Mouse (Mus musculus): ENCODE data around the gene Rps7. TPM values are rescaled to one million over a fixed set of nuclear protein-coding genes. Genes with fewer than 3 reads are reported as not detected.
A peak's percentile ranks its signal among the peaks of the same experiment; 100 is the strongest.

Rps7 gene
- polyA plus RNA-seq, 1 experiment from 2014 or later, result 979 TPM

- Histone ChIP-seq H3K27ac (replicated peaks; ENCODE audit: low read depth, low read length) (no peak overlapping the region), H3K36me3 (ENCODE audit: control insufficient read depth, insufficient read depth, low read length) (no peaks in the 10 kb centered on the region)
- WGBS, result 70% methylated on average over 1 of the region's 1 CpGs
Observed at GRCm38 (mm10) chr12:28603494-28603893, 32.3 kb downstream of the Rps7 start.

GRCm38 (mm10) chr12:28602259-28602658 lies 33.5 kb downstream of the Rps7 start:
- WGBS, result 18% methylated on average over 4 of the region's 4 CpGs
- ATAC-seq (ENCODE audit: low read depth) (peak; percentile 72; the same call in 1 of the 2 replicates), DNase-seq (ENCODE audit: low spot score) (peak; percentile 26)

More at GRCm38 (mm10) chr12:28603494-28603893, 32.3 kb downstream of the Rps7 start:
- H3K9me3 ChIP-seq (ENCODE audit: control insufficient read depth, low read length), result no peaks in the 10 kb centered on the region
- DNase-seq (ENCODE audit: low spot score) (no peak), ATAC-seq (ENCODE audit: low read depth) (no peak)
- no peak overlapping the region for H3K4me3 ChIP-seq (ENCODE audit: low read depth, low read length)
- H3K9ac ChIP-seq (ENCODE audit: low read depth, low read length), result no peak overlapping the region
- H3K4me2 ChIP-seq (ENCODE audit: low read depth, low read length), result no peak overlapping the region
- H3K4me1 ChIP-seq (ENCODE audit: control insufficient read depth, insufficient read depth, low read length), result 0 out of 2 replicates have a peak, but pooled peaks cover 3% of the 10 kb centered on the region
- H3K27me3 ChIP-seq (replicated peaks; ENCODE audit: control insufficient read depth, insufficient read depth, low read length), result no peaks in the 10 kb centered on the region

GRCm38 (mm10) chr12:28598526-28598991 lies 37.2 kb downstream of the Rps7 start:
- WGBS, result 50% methylated on average over 2 of the region's 2 CpGs
- H3K4me3 ChIP-seq (ENCODE audit: low read depth, low read length), result no peak overlapping the region
- no peak for ATAC-seq (ENCODE audit: low read depth)

More at GRCm38 (mm10) chr12:28602259-28602658, 33.5 kb downstream of the Rps7 start:
- Histone ChIP-seq H3K9ac (ENCODE audit: low read depth, low read length) (no peak overlapping the region), H3K27ac (replicated peaks; ENCODE audit: low read depth, low read length) (no peak overlapping the region), H3K4me1 (ENCODE audit: control insufficient read depth, insufficient read depth, low read length) (no peaks in the 10 kb centered on the region), H3K4me3 (ENCODE audit: low read depth, low read length) (no peak overlapping the region), H3K9me3 (ENCODE audit: control insufficient read depth, low read length) (no peaks in the 10 kb centered on the region), H3K4me2 (ENCODE audit: low read depth, low read length) (no peak overlapping the region), H3K36me3 (ENCODE audit: control insufficient read depth, insufficient read depth, low read length) (no peaks in the 10 kb centered on the region), H3K27me3 (replicated peaks; ENCODE audit: control insufficient read depth, insufficient read depth, low read length) (no peaks in the 10 kb centered on the region)

GRCm38 (mm10) chr12:28598110-28598509 lies 37.6 kb downstream of the Rps7 start:
- H3K9ac ChIP-seq (ENCODE audit: low read depth, low read length), result no peak overlapping the region
- no peaks in the 10 kb centered on the region for H3K4me1 ChIP-seq (ENCODE audit: control insufficient read depth, insufficient read depth, low read length)
- no peak overlapping the region for H3K27ac ChIP-seq (replicated peaks; ENCODE audit: low read depth, low read length)
- no peak for ATAC-seq (ENCODE audit: low read depth)
- no peaks in the 10 kb centered on the region for H3K9me3 ChIP-seq (ENCODE audit: control insufficient read depth, low read length)
- DNase-seq (ENCODE audit: low spot score), result no peak
- no peaks in the 10 kb centered on the region for H3K27me3 ChIP-seq (replicated peaks; ENCODE audit: control insufficient read depth, insufficient read depth, low read length)
- no peak overlapping the region for H3K4me3 ChIP-seq (ENCODE audit: low read depth, low read length)
- no peak overlapping the region for H3K4me2 ChIP-seq (ENCODE audit: low read depth, low read length)
- H3K36me3 ChIP-seq (ENCODE audit: control insufficient read depth, insufficient read depth, low read length), result no peaks in the 10 kb centered on the region
- 45% methylated on average over 3 of the region's 3 CpGs for WGBS

More at GRCm38 (mm10) chr12:28598526-28598991, 37.2 kb downstream of the Rps7 start:
- H3K27me3 ChIP-seq (replicated peaks; ENCODE audit: control insufficient read depth, insufficient read depth, low read length), result no peaks in the 10 kb centered on the region
- H3K4me2 ChIP-seq (ENCODE audit: low read depth, low read length), result no peak overlapping the region
- no peak for DNase-seq (ENCODE audit: low spot score)
- no peaks in the 10 kb centered on the region for H3K4me1 ChIP-seq (ENCODE audit: control insufficient read depth, insufficient read depth, low read length)
- no peaks in the 10 kb centered on the region for H3K9me3 ChIP-seq (ENCODE audit: control insufficient read depth, low read length)
- no peak overlapping the region for H3K9ac ChIP-seq (ENCODE audit: low read depth, low read length)
- H3K36me3 ChIP-seq (ENCODE audit: control insufficient read depth, insufficient read depth, low read length), result no peaks in the 10 kb centered on the region
- no peak overlapping the region for H3K27ac ChIP-seq (replicated peaks; ENCODE audit: low read depth, low read length)

- Histone ChIP-seq H3K36me3 (ENCODE audit: control insufficient read depth, insufficient read depth, low read length) (no peaks in the 10 kb centered on the region), H3K4me3 (ENCODE audit: low read depth, low read length) (no peak overlapping the region), H3K27ac (replicated peaks; ENCODE audit: low read depth, low read length) (no peak overlapping the region), H3K4me1 (ENCODE audit: control insufficient read depth, insufficient read depth, low read length) (no peaks in the 10 kb centered on the region), H3K9me3 (ENCODE audit: control insufficient read depth, low read length) (no peaks in the 10 kb centered on the region), H3K4me2 (ENCODE audit: low read depth, low read length) (no peak overlapping the region), H3K27me3 (replicated peaks; ENCODE audit: control insufficient read depth, insufficient read depth, low read length) (no peaks in the 10 kb centered on the region), H3K9ac (ENCODE audit: low read depth, low read length) (no peak overlapping the region)
- no peak for DNase-seq (ENCODE audit: low spot score)
- ATAC-seq (ENCODE audit: low read depth), result no peak
- WGBS, result 83% methylated on average over 9 of the region's 9 CpGs
Observed at GRCm38 (mm10) chr12:28597699-28598098, 38.1 kb downstream of the Rps7 start.

- no peaks in the 10 kb centered on the region for H3K9me3 ChIP-seq (ENCODE audit: control insufficient read depth, low read length)
- H3K4me1 ChIP-seq (ENCODE audit: control insufficient read depth, insufficient read depth, low read length), result no peaks in the 10 kb centered on the region
- H3K9ac ChIP-seq (ENCODE audit: low read depth, low read length), result no peak overlapping the region
- ATAC-seq (ENCODE audit: low read depth) (no peak), DNase-seq (ENCODE audit: low spot score) (no peak)
- H3K4me2 ChIP-seq (ENCODE audit: low read depth, low read length), result no peak overlapping the region
- no peaks in the 10 kb centered on the region for H3K27me3 ChIP-seq (replicated peaks; ENCODE audit: control insufficient read depth, insufficient read depth, low read length)
- H3K27ac ChIP-seq (replicated peaks; ENCODE audit: low read depth, low read length), result no peak overlapping the region
- no peak overlapping the region for H3K4me3 ChIP-seq (ENCODE audit: low read depth, low read length)
- no peaks in the 10 kb centered on the region for H3K36me3 ChIP-seq (ENCODE audit: control insufficient read depth, insufficient read depth, low read length)
Observed at GRCm38 (mm10) chr12:28596851-28597250, 38.9 kb downstream of the Rps7 start.

- H3K4me1 ChIP-seq (ENCODE audit: control insufficient read depth, insufficient read depth, low read length), result no peaks in the 10 kb centered on the region
- no peaks in the 10 kb centered on the region for H3K27me3 ChIP-seq (replicated peaks; ENCODE audit: control insufficient read depth, insufficient read depth, low read length)
- no peaks in the 10 kb centered on the region for H3K9me3 ChIP-seq (ENCODE audit: control insufficient read depth, low read length)
- H3K4me2 ChIP-seq (ENCODE audit: low read depth, low read length), result no peak overlapping the region
- no peak overlapping the region for H3K4me3 ChIP-seq (ENCODE audit: low read depth, low read length)
- no peak overlapping the region for H3K9ac ChIP-seq (ENCODE audit: low read depth, low read length)
- ATAC-seq (ENCODE audit: low read depth) (no peak), DNase-seq (ENCODE audit: low spot score) (no peak)
- no peak overlapping the region for H3K27ac ChIP-seq (replicated peaks; ENCODE audit: low read depth, low read length)
- 39% methylated on average over 12 of the region's 13 CpGs for WGBS
- H3K36me3 ChIP-seq (ENCODE audit: control insufficient read depth, insufficient read depth, low read length), result no peaks in the 10 kb centered on the region
Observed at GRCm38 (mm10) chr12:28590428-28590827, 45.3 kb downstream of the Rps7 start.

GRCm38 (mm10) chr12:28589090-28589868 lies 46.5 kb downstream of the Rps7 start:
- H3K4me3 ChIP-seq (ENCODE audit: low read depth, low read length), result peak overlapping the region; percentile 38
- no peaks in the 10 kb centered on the region for H3K4me1 ChIP-seq (ENCODE audit: control insufficient read depth, insufficient read depth, low read length)
- H3K9ac ChIP-seq (ENCODE audit: low read depth, low read length), result peak overlapping the region; percentile 52
- 9% methylated on average over 24 of the region's 24 CpGs for WGBS
- H3K27ac ChIP-seq (replicated peaks; ENCODE audit: low read depth, low read length), result no peak overlapping the region
- H3K36me3 ChIP-seq (ENCODE audit: control insufficient read depth, insufficient read depth, low read length), result no peaks in the 10 kb centered on the region
- no peaks in the 10 kb centered on the region for H3K27me3 ChIP-seq (replicated peaks; ENCODE audit: control insufficient read depth, insufficient read depth, low read length)
- ATAC-seq (ENCODE audit: low read depth) (peak; percentile 89), DNase-seq (ENCODE audit: low spot score) (peak; percentile 91)
- H3K4me2 ChIP-seq (ENCODE audit: low read depth, low read length), result peak overlapping the region; percentile 59
- H3K9me3 ChIP-seq (ENCODE audit: control insufficient read depth, low read length), result no peaks in the 10 kb centered on the region

GRCm38 (mm10) chr12:28587949-28588348 lies 47.8 kb downstream of the Rps7 start:
- ATAC-seq (ENCODE audit: low read depth) (no peak), DNase-seq (ENCODE audit: low spot score) (no peak)
- Histone ChIP-seq H3K27ac (replicated peaks; ENCODE audit: low read depth, low read length) (no peak overlapping the region), H3K9me3 (ENCODE audit: control insufficient read depth, low read length) (no peaks in the 10 kb centered on the region), H3K36me3 (ENCODE audit: control insufficient read depth, insufficient read depth, low read length) (no peaks in the 10 kb centered on the region), H3K9ac (ENCODE audit: low read depth, low read length) (no peak overlapping the region), H3K27me3 (replicated peaks; ENCODE audit: control insufficient read depth, insufficient read depth, low read length) (no peaks in the 10 kb centered on the region), H3K4me2 (ENCODE audit: low read depth, low read length) (no peak overlapping the region), H3K4me1 (ENCODE audit: control insufficient read depth, insufficient read depth, low read length) (no peaks in the 10 kb centered on the region), H3K4me3 (ENCODE audit: low read depth, low read length) (no peak overlapping the region)
- WGBS, result 72% methylated on average over 6 of the region's 6 CpGs

Data from embryonic facial prominence, embryonic 14.5 days (tissue).